Mouse (Mus musculus) midbrain, postnatal 0 days (tissue): ENCODE results near the gene Znrf4. TPM values are rescaled to one million over a fixed set of nuclear protein-coding genes. Genes with fewer than 3 reads are reported as not detected.
A peak's percentile ranks its signal among the peaks of the same experiment; 100 is the strongest.

Experiments used
- ATAC-seq: fragments of 200-750 bp; cut with Nextera tagmentation; 2 replicates; pipeline ENCODE4 v1.8.0; 2017; ENCODE audit warnings: moderate number of reproducible peaks, mild to moderate bottlenecking, moderate TSS enrichment, moderate library complexity; ENCODE audit not compliant: low FRiP score
- DNase-seq: peaks from one replicate; pipeline ENCODE4 v3.0.0-alpha.2; 2015; ENCODE audit warnings: low spot score
- H3K27ac ChIP-seq: fragments of 300-500 bp; sonication (generic); 2 replicates; pipeline ENCODE4 v1.5.1; 2014; ENCODE audit warnings: low read depth, mild to moderate bottlenecking, low read length, mixed read lengths
- H3K27me3 ChIP-seq: fragments of 300-500 bp; sonication (generic); 2 replicates; pipeline ENCODE4 v1.6.1; 2014; ENCODE audit warnings: low read length, control low read depth, mixed read lengths; ENCODE audit not compliant: insufficient read depth
- H3K36me3 ChIP-seq: fragments of 300-500 bp; sonication (generic); 2 replicates; pipeline ENCODE4 v1.6.1; 2014; ENCODE audit warnings: low read length, control low read depth, mixed read lengths; ENCODE audit not compliant: insufficient read depth
- H3K4me1 ChIP-seq: fragments of 300-500 bp; sonication (generic); 2 replicates; pipeline ENCODE4 v1.6.1; 2014; ENCODE audit warnings: mild to moderate bottlenecking, control low read depth, antibody characterized with exemption, low read length, mixed read lengths; ENCODE audit not compliant: insufficient read depth
- H3K4me2 ChIP-seq: fragments of 300-500 bp; sonication (generic); 2 replicates; pipeline ENCODE4 v1.6.1; 2014; ENCODE audit warnings: low read depth, mild to moderate bottlenecking, low read length, mixed read lengths; ENCODE audit not compliant: poor library complexity, severe bottlenecking
- H3K4me3 ChIP-seq: fragments of 300-500 bp; sonication (generic); 2 replicates; pipeline ENCODE4 v1.5.1; 2014; ENCODE audit warnings: low read depth, mild to moderate bottlenecking, low read length, moderate library complexity
- H3K9ac ChIP-seq: fragments of 300-500 bp; sonication (generic); replicated peaks from 2 replicates; pipeline ENCODE4 v1.6.1; 2014; ENCODE audit warnings: mild to moderate bottlenecking, low read length, moderate library complexity, mixed read lengths; ENCODE audit not compliant: poor library complexity, severe bottlenecking
- H3K9me3 ChIP-seq: fragments of 300-500 bp; sonication (generic); 2 replicates; pipeline ENCODE4 v1.6.1; 2016; ENCODE audit warnings: low read length, control low read depth
- CTCF ChIP-seq: IDR thresholded peaks from 2 replicates; pipeline ENCODE4 v1.5.1; 2016; ENCODE audit warnings: antibody characterized with exemption, mild to moderate bottlenecking
- WGBS: fragments of 180-500 bp; shearing (Covaris S2); extraction: QIAGEN DNeasy Blood & Tissue Kit; methylation state at CpG from one replicate; pipeline ENCODE4 v1.1.7; 2014; 5-methylcytosine and 5-hydroxymethylcytosine counted together
- polyA plus RNA-seq: library from polyadenylated mRNA; unstranded; fragments of >200 nt; fragmentation: Nextera tagmentation; extraction: Ambion mirVana; gene quantifications from 2 replicates; pipeline ENCODE4 v1.2.1, GENCODE M21; 2015
- total RNA-seq: library from RNA; depleted of rRNA; stranded (reverse); fragments of >200 nt; gene quantifications from 2 replicates; pipeline ENCODE4 v1.2.3, GENCODE M21; 2014; rRNA removed

Gene Znrf4
- total and polyA plus RNA-seq, 2 experiments from 2014 or later: not detected

DNA sequence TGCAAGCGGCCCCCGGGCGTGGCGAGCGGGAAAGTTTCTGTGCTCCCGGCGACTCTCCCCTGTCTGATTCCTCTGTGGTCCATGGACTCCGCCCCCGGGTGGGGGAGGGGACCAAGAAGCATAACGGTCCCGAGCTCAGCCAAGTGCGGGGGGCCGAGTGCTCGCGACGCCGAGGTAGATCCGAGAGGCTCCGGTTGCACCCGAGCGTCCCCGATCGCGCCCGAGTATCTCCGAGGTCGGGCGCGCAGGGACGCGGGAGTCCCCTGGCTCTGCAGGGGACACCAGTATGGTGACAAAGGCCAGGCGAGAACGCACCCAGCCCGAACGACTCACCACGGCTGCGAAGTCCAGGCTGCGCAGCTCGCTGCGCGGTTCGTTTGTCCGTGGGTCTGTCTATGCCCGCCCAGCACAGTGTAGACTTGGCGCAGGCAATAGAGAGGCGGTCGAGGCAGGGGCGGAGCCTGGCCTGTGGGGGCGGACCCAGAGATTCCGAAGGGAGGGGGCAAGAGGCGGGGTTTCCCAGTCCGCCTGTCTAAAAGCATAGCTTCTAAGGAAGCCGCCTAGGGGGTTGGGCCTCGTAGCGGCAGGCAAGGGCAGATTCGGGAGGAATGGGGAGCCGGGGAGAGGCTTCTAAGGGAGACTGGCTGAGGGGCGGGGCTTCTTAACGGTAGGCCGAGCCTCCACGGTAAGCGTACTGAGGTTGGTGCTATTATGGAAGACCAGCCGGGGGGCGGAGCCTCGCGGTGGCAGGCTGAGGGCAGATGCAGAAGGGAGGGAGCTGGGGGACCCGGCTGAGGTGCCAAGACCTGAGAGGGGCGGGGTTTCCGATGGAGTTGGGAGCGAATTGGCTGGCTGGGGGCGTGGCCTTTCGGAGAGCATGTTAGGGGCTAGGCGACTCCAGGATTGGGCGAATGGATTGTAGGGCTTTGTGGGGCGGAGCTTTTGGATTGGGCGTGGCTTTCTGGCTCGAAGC, 50.2 kb downstream of the Znrf4 start:
- Histone ChIP-seq H3K4me2 (peak overlapping the region; percentile 67), H3K9me3 (no peaks in the 10 kb centered on the region), H3K27ac (peak overlapping the region; percentile 68), H3K27me3 (no peaks in the 10 kb centered on the region), H3K9ac (peak overlapping the region; percentile 50), H3K4me1 (peaks cover 10% of the 10 kb centered on the region; the same call in 1 of the 2 replicates), H3K36me3 (peaks cover 6% of the 10 kb centered on the region; the same call in 1 of the 2 replicates), H3K4me3 (peak overlapping the region; percentile 44)
- TF ChIP-seq CTCF: peak; percentile 23; the same call in 1 of the 2 replicates
- peak; percentile 98 for DNase-seq
- ATAC-seq: peak; percentile 92
- WGBS: under 1% methylated on average over 77 of the region's 77 CpGs

Other genes starting within 250 kb of the Znrf4 start
- 3.1 and 3.7 TPM in 2 replicates for gene Ticam1, start 235.6 kb downstream of the Znrf4 start, total RNA-seq
- 0.91 and 1.1 TPM in 2 replicates for gene Ticam1, start 235.6 kb downstream of the Znrf4 start, polyA plus RNA-seq
- gene Plin3, start 219.6 kb downstream of the Znrf4 start, total RNA-seq: 8.1 and 12.4 TPM in 2 replicates
- 9.6 and 12.1 TPM in 2 replicates for gene Plin3, start 219.6 kb downstream of the Znrf4 start, polyA plus RNA-seq
- not detected in 2 replicates for gene Arrdc5, start 212.1 kb downstream of the Znrf4 start, total RNA-seq
- gene Arrdc5, start 212.1 kb downstream of the Znrf4 start, polyA plus RNA-seq: not detected in 2 replicates
- 5.9 and 10.0 TPM in 2 replicates for gene Uhrf1, start 209.1 kb downstream of the Znrf4 start, total RNA-seq
- 4.7 and 4.9 TPM in 2 replicates for gene Uhrf1, start 209.1 kb downstream of the Znrf4 start, polyA plus RNA-seq
- gene Kdm4b, start 186.4 kb downstream of the Znrf4 start, total RNA-seq: 123 and 140 TPM in 2 replicates
- gene Kdm4b, start 186.4 kb downstream of the Znrf4 start, polyA plus RNA-seq: 45.6 and 48.0 TPM in 2 replicates
- 716 and 795 TPM in 2 replicates for gene Ptprs, start 35.9 kb downstream of the Znrf4 start, total RNA-seq
- gene Ptprs, start 35.9 kb downstream of the Znrf4 start, polyA plus RNA-seq: 208 and 225 TPM in 2 replicates
- gene Gm20219, start 42.0 kb upstream of the Znrf4 start, total RNA-seq: 0.22 TPM in 1 of 2 replicates, not detected in the other
- gene Gm20219, start 42.0 kb upstream of the Znrf4 start, polyA plus RNA-seq: 0.26 and 0.56 TPM in 2 replicates
- gene Safb2, start 72.2 kb upstream of the Znrf4 start, total RNA-seq: 30.7 and 45.2 TPM in 2 replicates
- gene Safb2, start 72.2 kb upstream of the Znrf4 start, polyA plus RNA-seq: 42.1 and 48.9 TPM in 2 replicates
- 56.1 and 56.4 TPM in 2 replicates for gene Safb, start 72.4 kb upstream of the Znrf4 start, total RNA-seq
- gene Safb, start 72.4 kb upstream of the Znrf4 start, polyA plus RNA-seq: 79.1 and 95.9 TPM in 2 replicates
- 58.2 and 72.8 TPM in 2 replicates for gene 2410015M20Rik, start 97.3 kb upstream of the Znrf4 start, total RNA-seq
- gene 2410015M20Rik, start 97.3 kb upstream of the Znrf4 start, polyA plus RNA-seq: 196 and 197 TPM in 2 replicates
- 606 and 1,008 TPM in 2 replicates for gene Rpl36, start 101.0 kb upstream of the Znrf4 start, total RNA-seq
- gene Rpl36, start 101.0 kb upstream of the Znrf4 start, polyA plus RNA-seq: 1,065 and 1,089 TPM in 2 replicates
- gene Lonp1, start 114.5 kb upstream of the Znrf4 start, total RNA-seq: 68.1 and 69.5 TPM in 2 replicates
- 40.1 and 40.2 TPM in 2 replicates for gene Lonp1, start 114.5 kb upstream of the Znrf4 start, polyA plus RNA-seq
- gene Catsperd, start 115.7 kb upstream of the Znrf4 start, total RNA-seq: 0.99 and 3.0 TPM in 2 replicates
- gene Catsperd, start 115.7 kb upstream of the Znrf4 start, polyA plus RNA-seq: 1.5 TPM in 2 replicates
- gene Ranbp3, start 160.9 kb upstream of the Znrf4 start, total RNA-seq: 114 and 136 TPM in 2 replicates
- gene Ranbp3, start 160.9 kb upstream of the Znrf4 start, polyA plus RNA-seq: 96.0 and 98.9 TPM in 2 replicates
- gene Ndufa11, start 205.3 kb upstream of the Znrf4 start, total RNA-seq: 335 and 480 TPM in 2 replicates
- gene Ndufa11, start 205.3 kb upstream of the Znrf4 start, polyA plus RNA-seq: 630 and 676 TPM in 2 replicates
- gene Vmac, start 205.6 kb upstream of the Znrf4 start, total RNA-seq: 32.3 and 36.9 TPM in 2 replicates
- 19.2 and 19.8 TPM in 2 replicates for gene Vmac, start 205.6 kb upstream of the Znrf4 start, polyA plus RNA-seq
- gene Nrtn, start 245.1 kb upstream of the Znrf4 start, total RNA-seq: 12.5 and 13.4 TPM in 2 replicates
- gene Nrtn, start 245.1 kb upstream of the Znrf4 start, polyA plus RNA-seq: 7.4 and 8.0 TPM in 2 replicates